Mouse (Mus musculus): ENCODE data around the gene Cdc6. TPM values are rescaled to one million over a fixed set of nuclear protein-coding genes. Genes with fewer than 3 reads are reported as not detected.

Cdc6 gene
- polyA plus RNA-seq, 1 experiment from 2014 or later, result 9.0 TPM

DNA sequence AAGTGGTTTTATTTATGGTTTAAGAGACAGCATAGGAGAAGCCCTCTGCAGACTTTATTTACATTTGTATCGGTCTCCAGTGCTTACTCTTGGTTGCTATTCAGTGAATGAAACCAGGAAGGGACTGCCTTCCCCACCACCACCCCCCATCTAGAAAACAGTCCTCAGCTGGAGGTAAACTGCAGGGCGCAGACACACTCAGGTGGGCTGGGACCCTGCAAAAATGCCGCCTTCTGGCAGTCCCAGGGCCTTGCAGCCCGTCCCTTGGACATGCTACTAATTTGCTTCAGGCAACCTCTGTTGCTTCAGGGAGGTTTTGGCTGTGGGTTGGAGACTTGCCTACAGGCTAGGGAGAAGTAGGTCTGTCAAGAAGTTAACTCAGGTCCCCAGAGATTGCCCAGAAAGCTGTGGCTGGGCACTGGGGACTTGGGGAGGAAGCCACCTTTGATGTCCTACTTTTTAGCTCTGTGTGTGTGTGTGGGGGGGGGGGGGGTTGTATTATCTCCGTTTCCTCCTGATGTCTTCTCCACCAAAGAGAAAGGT lies 17.1 kb downstream of the Cdc6 start:
- ChIA-PET POLR2A (interaction anchor here (0.6 to 1.0 kb wide), 3 partner anchors 8 to 47 kb away, joined by 3 to 7 read pairs (median 4); no protein-coding TSS in a partner anchor), CTCF (interaction anchor here (1.1 to 1.5 kb wide), 4 partner anchors 34 to 45 kb away, joined by 3 to 4 read pairs (median 4); no protein-coding TSS in a partner anchor)
- in situ Hi-C loops (cut with MboI; ENCODE audit: low pct_unique_long_range_greater_than_20kb), result no loop called here
- TF ChIP-seq CTCF (IDR thresholded peaks at IDR 0.05), result no peak
- no peaks in the 10 kb centered on the region for H3K27me3 ChIP-seq
- ATAC-seq, result no peak
- DNase-seq (ENCODE audit: low read depth, low spot score), result no peak

DNA sequence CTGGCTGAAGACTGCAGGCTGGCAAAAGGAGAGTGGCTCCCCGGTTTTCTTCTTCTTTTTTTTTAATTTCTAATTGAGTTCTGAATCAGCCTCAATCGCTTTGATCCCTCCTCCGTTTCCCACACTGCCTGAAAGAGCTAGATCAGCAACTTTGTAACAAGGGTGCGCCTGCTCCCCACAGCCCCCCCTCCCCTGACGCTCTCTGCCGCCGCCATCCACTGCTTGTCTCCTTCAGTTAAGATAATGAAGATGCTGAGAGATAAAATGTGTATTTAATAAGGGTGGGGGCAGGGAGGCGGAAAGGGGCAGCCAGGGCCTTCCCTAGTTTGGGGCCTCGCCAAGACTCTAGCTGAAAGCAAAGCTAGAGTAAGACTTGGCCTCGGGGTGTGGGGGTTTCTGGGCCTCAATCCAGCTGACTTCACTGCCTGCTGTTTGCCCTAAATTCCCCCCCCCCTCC lies 17.7 kb downstream of the Cdc6 start:
- TF ChIP-seq CTCF (IDR thresholded peaks at IDR 0.05), result no peak
- ChIA-PET CTCF (interaction anchor here (0.7 to 1.5 kb wide), 7 partner anchors 12 to 47 kb away, joined by 3 to 4 read pairs (median 4); no protein-coding TSS in a partner anchor), POLR2A (interaction anchor here (0.7 to 1.0 kb wide), 4 partner anchors 18 to 53 kb away, joined by 3 to 7 read pairs (median 3); no protein-coding TSS in a partner anchor)
- DNase-seq (ENCODE audit: low read depth, low spot score) (no peak), ATAC-seq (no peak)
- in situ Hi-C loops (cut with MboI; ENCODE audit: low pct_unique_long_range_greater_than_20kb), result no loop called here
- no peaks in the 10 kb centered on the region for H3K27me3 ChIP-seq

DNA sequence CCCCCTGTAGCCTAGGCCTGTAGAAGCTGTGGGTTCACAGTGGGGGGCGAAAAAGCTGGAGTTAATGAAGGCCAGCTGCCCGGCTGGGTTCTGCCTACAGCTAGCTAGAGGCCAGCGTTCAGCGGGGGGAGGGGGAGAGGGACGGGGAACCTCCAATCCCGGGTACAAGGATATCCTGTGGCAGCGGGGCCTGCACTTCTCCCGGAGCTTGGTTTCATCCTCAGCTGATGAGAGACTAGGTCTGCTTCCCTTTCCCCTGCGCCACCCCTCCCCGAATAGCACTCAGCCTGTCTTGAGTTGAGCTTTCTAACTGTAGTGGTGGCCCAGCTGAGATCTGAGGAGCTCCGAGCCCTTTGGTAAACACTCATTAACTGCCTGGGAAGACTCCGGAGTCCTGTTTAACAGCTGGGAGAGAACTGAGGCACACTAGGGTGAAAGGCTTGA lies 18.3 kb downstream of the Cdc6 start:
- TF ChIP-seq CTCF (IDR thresholded peaks at IDR 0.05), result no peak
- no peaks in the 10 kb centered on the region for H3K27me3 ChIP-seq
- CTCF ChIA-PET, result interaction anchor here (0.7 to 1.5 kb wide), 7 partner anchors 11 to 46 kb away, joined by 3 to 4 read pairs (median 4); no protein-coding TSS in a partner anchor
- no peak for DNase-seq (ENCODE audit: low read depth, low spot score)
- in situ Hi-C loops (cut with MboI; ENCODE audit: low pct_unique_long_range_greater_than_20kb), result no loop called here
- POLR2A ChIA-PET, result interaction anchor here (0.7 to 1.0 kb wide), 2 partner anchors 38 to 53 kb away, joined by 3 read pairs; no protein-coding TSS in a partner anchor
- ATAC-seq, result no peak

DNA sequence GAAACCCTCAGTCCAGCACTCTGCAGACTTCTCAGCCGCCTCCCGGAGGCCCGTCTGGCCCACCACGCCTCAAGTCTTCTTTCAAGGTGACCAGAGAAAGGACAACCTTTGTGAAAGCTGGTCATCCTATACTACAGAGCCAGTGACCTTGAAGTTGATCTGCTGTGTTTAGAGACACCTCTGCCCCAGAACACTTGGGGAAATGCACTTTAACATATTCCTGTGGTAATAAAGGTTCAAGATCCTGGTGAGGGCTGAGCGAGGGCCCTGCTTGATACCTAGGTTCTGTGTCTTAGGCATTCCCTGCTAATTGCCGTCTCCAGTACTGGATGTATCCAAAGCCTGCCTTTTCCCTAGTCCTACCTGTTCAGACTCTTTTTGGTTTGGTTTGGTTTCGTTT lies 19.0 kb downstream of the Cdc6 start:
- ChIA-PET POLR2A (interaction anchor here (1.0 kb wide), 1 partner anchor 37 kb away, joined by 3 read pairs; no protein-coding TSS in a partner anchor), CTCF (interaction anchor here (1.0 to 1.5 kb wide), 2 partner anchors 10 to 27 kb away, joined by 4 read pairs; no protein-coding TSS in a partner anchor)
- DNase-seq (ENCODE audit: low read depth, low spot score) (no peak), ATAC-seq (no peak)
- H3K27me3 ChIP-seq, result no peaks in the 10 kb centered on the region
- in situ Hi-C loops (cut with MboI; ENCODE audit: low pct_unique_long_range_greater_than_20kb), result no loop called here
- TF ChIP-seq CTCF (IDR thresholded peaks at IDR 0.05), result no peak

DNA sequence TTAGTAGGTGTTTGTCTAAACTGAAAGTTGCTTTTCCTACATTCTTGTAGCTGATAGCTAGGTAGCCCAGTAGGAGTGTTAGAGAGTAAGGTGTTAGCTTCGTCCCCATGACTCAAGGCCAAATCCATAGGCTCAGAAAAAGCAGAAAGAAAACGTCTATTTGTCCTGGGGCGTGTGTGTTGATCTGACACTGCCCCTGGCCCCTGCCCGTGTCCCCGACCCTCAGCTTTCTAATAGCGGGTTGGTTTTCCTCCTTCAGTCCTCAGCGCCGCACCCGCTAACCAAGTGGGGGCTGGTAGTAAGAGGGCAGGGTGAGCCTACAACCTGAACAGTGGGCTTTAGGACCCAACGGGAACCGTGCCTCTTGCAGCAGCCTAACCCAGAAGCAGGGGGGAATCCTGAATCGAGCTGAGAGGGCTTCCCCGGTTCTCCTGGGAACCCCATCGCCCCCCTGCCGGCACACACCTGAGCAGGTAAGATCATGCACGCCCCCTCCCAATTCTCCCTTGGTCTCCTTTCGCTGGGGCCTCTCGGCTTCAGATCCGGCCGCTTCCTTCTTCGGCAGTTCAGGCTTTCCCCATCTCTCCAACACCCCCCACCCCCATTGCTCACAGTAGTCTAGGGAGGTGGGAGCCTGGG lies 20.0 kb downstream of the Cdc6 start, which contains the start of gene Rara:
TSS of gene Rara (plus strand) at position 381 of the 639 bp plus-strand sequence.
- in situ Hi-C loops (cut with MboI; ENCODE audit: low pct_unique_long_range_greater_than_20kb), result no loop called here
- TF ChIP-seq CTCF (IDR thresholded peaks at IDR 0.05), result no peak
- ChIA-PET CTCF (interaction anchor here (1.3 kb wide), 1 partner anchor 11 kb away, joined by 4 read pairs; no protein-coding TSS in a partner anchor), POLR2A (interaction anchor here (0.9 kb wide), 1 partner anchor 32 kb away, joined by 4 read pairs; no protein-coding TSS in a partner anchor)
- ATAC-seq (no peak), DNase-seq (ENCODE audit: low read depth, low spot score) (no peak)
- no peaks in the 10 kb centered on the region for H3K27me3 ChIP-seq

DNA sequence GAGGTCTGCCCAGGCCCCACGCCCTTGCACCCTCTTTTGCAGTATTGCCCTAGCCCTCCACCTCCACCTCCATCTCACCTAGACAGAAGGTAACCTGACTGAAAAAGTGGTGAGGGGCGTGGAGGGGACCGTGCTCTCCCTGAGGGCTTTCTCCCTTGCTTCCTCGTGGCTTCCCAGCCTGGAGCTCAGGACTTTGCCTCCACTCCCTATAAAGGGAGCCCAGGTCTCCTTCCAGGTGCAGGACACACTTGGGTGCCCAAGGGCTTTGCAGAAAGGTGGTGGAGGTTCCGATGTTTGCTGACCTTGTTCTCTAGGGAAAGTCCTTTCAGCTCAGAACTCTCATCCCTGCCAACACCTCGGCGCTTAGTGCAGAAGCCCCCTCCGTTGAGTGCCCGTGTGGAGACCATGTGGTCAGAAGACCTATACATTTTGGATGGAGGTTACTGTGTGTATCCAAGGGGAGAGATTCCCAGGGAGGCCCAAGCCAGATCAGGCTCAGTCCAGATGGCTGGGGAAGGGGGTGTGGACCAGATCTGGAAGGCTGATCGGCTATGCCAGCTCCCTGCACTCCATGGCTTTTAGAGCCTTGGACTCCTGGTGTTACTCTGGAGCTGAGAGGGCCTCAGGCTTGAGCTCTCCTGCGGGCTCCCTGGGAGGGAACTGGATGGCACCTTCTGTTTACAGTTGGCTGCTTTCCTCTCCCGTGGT lies 20.7 kb downstream of the Cdc6 start:
- CTCF ChIA-PET, result interaction anchor here (1.3 kb wide), 1 partner anchor 12 kb away, joined by 4 read pairs; no protein-coding TSS in a partner anchor

DNA sequence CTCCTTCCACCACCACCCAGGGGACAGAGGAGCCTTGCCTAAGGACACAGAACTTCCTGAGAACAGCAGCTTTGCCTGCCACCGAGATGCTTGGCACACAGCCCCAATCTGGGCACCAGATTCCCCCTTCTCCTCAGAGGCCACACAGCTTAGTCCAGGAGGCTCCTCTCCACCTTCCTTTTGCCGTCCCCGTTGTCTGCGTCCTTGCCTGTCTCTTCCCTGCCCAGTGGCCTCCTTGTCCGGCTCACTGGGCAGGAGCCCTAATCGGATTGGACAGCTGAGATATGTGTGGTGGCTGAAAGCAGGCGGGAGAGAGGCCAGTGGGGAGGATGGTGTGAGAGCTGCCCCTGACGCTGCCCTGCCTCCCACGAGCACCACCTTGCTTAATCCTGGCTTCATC lies 21.9 kb downstream of the Cdc6 start:
- in situ Hi-C loops (cut with MboI; ENCODE audit: low pct_unique_long_range_greater_than_20kb), result no loop called here
- DNase-seq (ENCODE audit: low read depth, low spot score) (no peak), ATAC-seq (no peak)
- POLR2A ChIA-PET, result interaction anchor here (0.6 to 1.5 kb wide), 3 partner anchors 9 to 23 kb away, joined by 4 to 5 read pairs (median 4); no protein-coding TSS in a partner anchor
- TF ChIP-seq CTCF (IDR thresholded peaks at IDR 0.05), result no peak
- H3K27me3 ChIP-seq, result no peaks in the 10 kb centered on the region
- CTCF ChIA-PET, result interaction anchor here (1.0 to 1.1 kb wide), 2 partner anchors 43 to 110 kb away, joined by 3 read pairs; no protein-coding TSS in a partner anchor

More for the DNA sequence above, 20.7 kb downstream of the Cdc6 start:
- no peak for TF ChIP-seq CTCF (IDR thresholded peaks at IDR 0.05)
- in situ Hi-C loops (cut with MboI; ENCODE audit: low pct_unique_long_range_greater_than_20kb), result no loop called here
- no peak for ATAC-seq
- POLR2A ChIA-PET, result interaction anchor here (0.9 to 1.5 kb wide), 3 partner anchors 10 to 31 kb away, joined by 4 read pairs; no protein-coding TSS in a partner anchor
- no peaks in the 10 kb centered on the region for H3K27me3 ChIP-seq
- no peak for DNase-seq (ENCODE audit: low read depth, low spot score)

DNA sequence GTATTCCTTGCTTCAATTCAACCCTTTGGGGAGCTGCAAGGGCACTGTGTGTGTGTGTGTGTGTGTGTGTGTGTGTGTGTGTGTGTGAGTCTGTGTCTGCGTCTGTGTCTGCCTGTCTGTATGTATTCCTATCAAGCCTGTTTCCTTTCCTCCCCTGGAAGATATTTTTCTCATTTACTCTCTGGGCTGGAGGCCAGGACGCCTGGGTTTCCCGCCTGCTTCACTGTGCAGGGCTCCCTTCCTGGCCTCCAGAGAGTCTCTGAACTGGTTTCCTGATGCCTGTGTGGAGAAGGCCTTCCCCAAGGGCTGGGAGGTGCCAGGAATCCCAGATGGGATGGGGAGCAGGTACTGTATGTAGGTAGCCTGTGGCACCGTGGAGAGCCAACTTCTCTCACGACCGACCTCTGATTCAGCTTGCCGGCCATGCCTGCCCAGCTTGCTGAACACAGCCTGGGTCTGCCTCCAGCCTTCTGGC lies 22.6 kb downstream of the Cdc6 start:
- POLR2A ChIA-PET, result interaction anchor here (0.6 kb wide), 2 partner anchors 11 to 265 kb away, joined by 3 to 5 read pairs; no protein-coding TSS in a partner anchor
- DNase-seq (ENCODE audit: low read depth, low spot score) (no peak), ATAC-seq (no peak)
- TF ChIP-seq CTCF (IDR thresholded peaks at IDR 0.05), result no peak
- in situ Hi-C loops (cut with MboI; ENCODE audit: low pct_unique_long_range_greater_than_20kb), result loop anchor here (10.0 kb wide), 1 partner anchor 225 kb away; the partner anchor contains the start of gene Csf3
- H3K27me3 ChIP-seq, result no peaks in the 10 kb centered on the region
- CTCF ChIA-PET, result no interaction called here

DNA sequence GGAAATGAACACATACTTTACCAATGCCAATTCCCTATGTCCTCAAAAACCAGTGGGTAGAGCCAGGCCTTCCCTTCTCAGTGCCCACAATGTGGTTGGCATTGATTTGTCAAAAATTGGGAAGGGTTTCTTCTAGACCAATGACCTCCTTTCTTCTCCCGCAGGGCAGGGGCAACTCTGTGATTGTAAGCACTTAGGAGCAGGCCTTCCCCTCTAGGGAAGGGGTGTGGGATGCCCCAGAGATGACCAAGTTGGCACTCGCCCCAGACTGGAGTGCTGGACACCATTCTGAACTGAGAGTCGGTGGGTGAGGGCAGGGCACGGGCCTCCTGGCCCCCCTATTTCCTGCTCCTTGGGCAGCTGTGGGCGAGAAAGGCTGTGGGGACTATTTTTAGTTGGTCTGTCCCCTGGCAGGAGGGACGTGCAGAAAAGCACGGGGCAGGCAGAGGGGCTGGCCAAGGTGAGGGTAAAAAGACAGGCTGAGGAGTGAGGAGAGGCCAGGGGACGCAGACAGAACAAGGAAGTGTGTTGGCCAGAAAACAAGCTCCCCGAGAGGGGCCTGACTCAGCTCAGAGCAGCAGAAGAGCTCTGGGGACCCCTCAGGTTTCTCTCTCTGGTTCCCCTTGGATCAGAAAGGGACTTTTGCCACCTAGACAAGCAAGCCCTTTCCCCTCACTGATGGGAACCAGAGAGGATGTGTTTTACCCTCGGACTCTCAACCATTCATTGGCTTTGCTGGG lies 23.3 kb downstream of the Cdc6 start:
- DNase-seq (ENCODE audit: low read depth, low spot score) (no peak), ATAC-seq (no peak)
- in situ Hi-C loops (cut with MboI; ENCODE audit: low pct_unique_long_range_greater_than_20kb), result loop anchor here (10.0 kb wide), 1 partner anchor 226 kb away; the partner anchor contains the start of gene Csf3
- no peaks in the 10 kb centered on the region for H3K27me3 ChIP-seq
- CTCF ChIA-PET, result interaction anchor here (0.8 to 1.4 kb wide), 6 partner anchors 10 to 104 kb away, joined by 3 to 7 read pairs (median 3); partner anchors contain the start of gene Cdc6
- TF ChIP-seq CTCF (IDR thresholded peaks at IDR 0.05), result no peak
- POLR2A ChIA-PET, result interaction anchor here (0.5 to 1.1 kb wide), 3 partner anchors 10 to 66 kb away, joined by 4 to 5 read pairs (median 5); no protein-coding TSS in a partner anchor

All from Patski (cell line).